Mouse (Mus musculus) naive thymus-derived CD4-positive, alpha-beta T cell, adult 2 months (primary cell): Measurements from ENCODE around the gene Dlgap3.

Experiments used
- DNase-seq: peaks from one replicate; pipeline ENCODE4 v3.0.0-alpha.2; 2011; ENCODE audit warnings: low read depth

The Dlgap3 gene

DNA sequence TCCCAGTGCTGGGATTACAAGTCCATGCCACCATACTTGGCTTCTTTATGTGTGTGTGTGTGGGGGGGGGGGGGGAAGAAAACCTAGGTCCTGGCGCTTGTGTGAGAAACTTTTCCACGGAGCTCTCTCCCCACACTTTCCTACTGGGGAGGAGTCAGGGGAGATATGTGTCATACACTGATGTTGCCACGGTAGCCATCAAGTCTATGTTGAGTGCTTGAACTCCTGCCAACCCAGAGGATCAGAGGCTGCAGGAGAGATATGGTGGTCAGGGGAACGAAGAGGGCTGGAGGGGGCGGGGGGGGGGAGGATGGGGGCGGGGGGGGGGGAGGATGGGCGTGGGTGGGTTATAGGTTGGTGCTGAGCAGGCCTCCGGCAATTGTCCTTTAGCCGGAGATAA lies 46.8 kb downstream of the Dlgap3 start:
- DNase-seq = no peak

DNA sequence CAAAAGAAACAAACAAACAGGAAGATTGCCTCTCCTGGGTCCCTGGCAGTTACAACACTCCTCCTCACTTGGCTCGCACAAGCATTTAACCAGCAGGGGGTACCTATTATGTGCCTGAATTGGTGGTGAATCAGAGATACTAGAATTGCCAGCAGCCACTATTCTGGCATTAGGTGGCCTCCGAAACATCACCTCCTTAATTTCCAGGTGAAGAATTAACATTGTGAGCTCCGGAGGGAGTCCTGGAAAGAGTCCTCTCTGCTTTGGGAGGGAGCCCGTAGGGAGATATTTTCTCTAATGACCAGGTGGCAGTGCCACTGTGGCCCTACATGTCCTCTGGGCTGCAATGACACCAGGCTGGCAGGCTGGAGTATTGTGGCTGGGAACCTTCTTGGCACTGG lies 47.2 kb downstream of the Dlgap3 start:
- no peak for DNase-seq

GRCm38 (mm10) chr4:127217048-127217447 lies 48.0 kb downstream of the Dlgap3 start:
- DNase-seq = no peak

DNA sequence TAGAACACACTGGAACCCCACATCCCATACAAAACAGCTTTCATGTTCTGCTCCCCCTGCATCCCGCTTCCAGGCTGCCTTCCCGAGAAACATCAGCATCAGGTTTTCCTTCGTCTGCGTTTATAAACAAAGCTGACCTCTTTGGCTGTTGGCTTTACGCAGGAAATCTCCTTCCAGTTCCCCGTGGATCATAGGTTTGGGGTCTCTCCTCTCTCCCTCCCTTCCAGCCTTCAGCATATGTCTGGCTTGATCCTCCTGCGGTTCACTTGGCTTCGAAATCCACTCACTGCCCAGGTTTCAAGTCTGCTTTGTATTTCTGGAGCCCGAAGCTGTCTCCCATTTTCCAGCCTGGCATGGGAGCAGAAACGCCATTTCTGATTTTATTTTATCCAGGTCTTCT lies 54.3 kb downstream of the Dlgap3 start:
- DNase-seq = no peak

- DNase-seq = no peak
Measured at GRCm38 (mm10) chr4:127223755-127224154, 54.8 kb downstream of the Dlgap3 start.

GRCm38 (mm10) chr4:127224444-127225100 lies 55.6 kb downstream of the Dlgap3 start:
- no peak for DNase-seq

- no peak for DNase-seq
Measured at GRCm38 (mm10) chr4:127226067-127226466, 57.1 kb downstream of the Dlgap3 start.

- DNase-seq = no peak
Measured at GRCm38 (mm10) chr4:127227051-127227673, 58.2 kb downstream of the Dlgap3 start.

DNA sequence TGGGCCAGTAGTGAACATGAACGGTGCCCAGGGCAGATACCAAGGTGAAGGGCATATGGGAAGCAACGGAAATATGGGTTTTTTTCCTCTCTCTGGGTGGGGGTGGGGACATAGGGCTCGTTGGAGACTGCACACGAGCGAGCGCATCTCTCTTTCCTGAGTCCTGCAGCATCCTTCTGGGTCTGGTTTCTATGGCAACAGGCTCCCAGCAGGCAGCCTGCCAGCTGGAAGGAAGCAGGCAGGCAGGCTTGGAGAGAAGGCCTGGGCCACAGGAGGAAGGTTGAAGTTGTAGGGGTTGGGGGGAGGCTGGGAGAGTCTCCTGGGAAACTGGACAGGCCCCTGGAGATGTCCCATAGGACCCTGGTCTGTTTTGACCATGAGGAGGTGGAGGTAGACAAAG lies 63.0 kb downstream of the Dlgap3 start:
- DNase-seq = no peak

GRCm38 (mm10) chr4:127232551-127232950 lies 63.5 kb downstream of the Dlgap3 start:
- no peak for DNase-seq

- no peak for DNase-seq
Measured at GRCm38 (mm10) chr4:127233416-127234125, 64.6 kb downstream of the Dlgap3 start.

GRCm38 (mm10) chr4:127235742-127236487 lies 66.9 kb downstream of the Dlgap3 start:
- peak; percentile 92 for DNase-seq

GRCm38 (mm10) chr4:127236631-127237030 lies 67.6 kb downstream of the Dlgap3 start:
- DNase-seq = no peak

DNA sequence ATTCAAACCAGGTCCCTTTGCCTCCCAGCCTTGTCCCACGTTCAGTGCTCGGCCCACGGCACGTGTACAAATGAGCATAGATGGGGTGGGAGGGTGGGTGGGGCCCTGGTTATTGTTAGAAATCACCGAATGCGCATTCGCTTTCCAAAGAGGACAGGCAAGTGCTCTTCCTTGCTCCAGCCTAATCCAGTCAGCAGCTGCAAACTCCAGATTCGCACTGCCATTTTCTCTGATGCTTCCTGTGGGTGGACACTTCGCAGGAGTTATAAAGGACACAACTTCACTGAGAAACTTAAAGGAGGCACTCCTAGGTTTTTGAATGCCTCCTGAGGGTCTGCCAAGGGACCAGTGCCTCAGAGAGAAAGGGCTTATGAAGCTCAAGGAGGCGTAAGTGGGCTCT lies 68.3 kb downstream of the Dlgap3 start:
- no peak for DNase-seq

DNA sequence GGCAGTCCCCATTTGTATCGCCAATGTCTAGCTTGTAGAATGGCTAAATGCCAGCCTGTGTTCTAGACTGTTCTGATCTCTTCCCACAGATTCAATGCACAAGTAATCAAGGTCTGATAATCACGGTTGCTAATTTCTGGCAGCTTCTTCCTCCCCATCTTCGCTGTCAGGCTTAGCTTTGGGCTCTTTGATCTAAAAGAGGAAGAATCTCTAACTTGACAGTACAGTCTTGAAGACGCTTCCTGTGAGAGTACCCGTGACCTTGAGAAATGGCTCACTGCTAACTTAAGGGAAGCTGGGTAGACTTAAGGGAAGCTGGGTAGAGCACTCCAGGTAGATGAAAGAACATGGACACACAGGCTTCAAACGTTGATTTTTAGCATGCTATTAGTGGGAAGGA lies 73.7 kb downstream of the Dlgap3 start:
- peak; percentile 68 for DNase-seq

- peak; percentile 99 for DNase-seq
Measured at GRCm38 (mm10) chr4:127243552-127243951, 74.5 kb downstream of the Dlgap3 start, which contains the start of gene Smim12. Gene Smim12, plus strand, starts transcription at chr4:127243784.

GRCm38 (mm10) chr4:127243953-127244352 lies 74.9 kb downstream of the Dlgap3 start:
- DNase-seq = no peak

- peak; percentile 96 for DNase-seq
Measured at GRCm38 (mm10) chr4:127249701-127250349, 80.8 kb downstream of the Dlgap3 start.

GRCm38 (mm10) chr4:127251963-127252585 lies 83.1 kb downstream of the Dlgap3 start:
- DNase-seq = no peak

DNA sequence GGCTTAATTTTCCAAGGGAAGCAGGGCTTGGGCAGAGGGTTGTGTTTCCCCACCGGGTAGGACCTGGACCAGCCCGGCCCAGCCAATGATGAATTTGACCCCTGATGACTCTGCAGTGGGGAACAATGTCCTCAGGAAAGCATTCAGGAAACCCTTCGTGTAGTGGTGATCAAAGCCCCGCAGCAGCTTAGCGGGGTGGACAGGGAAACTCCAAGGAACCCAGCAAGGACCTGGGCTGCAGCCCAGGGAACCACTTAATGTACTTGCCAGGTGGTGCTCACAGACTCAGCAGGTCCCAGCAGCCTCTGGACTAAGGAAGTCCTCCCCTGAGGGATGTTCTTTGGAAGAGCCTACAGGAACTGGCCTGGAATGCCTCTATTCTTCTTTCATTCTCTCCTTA lies 87.7 kb downstream of the Dlgap3 start:
- no peak for DNase-seq

DNA sequence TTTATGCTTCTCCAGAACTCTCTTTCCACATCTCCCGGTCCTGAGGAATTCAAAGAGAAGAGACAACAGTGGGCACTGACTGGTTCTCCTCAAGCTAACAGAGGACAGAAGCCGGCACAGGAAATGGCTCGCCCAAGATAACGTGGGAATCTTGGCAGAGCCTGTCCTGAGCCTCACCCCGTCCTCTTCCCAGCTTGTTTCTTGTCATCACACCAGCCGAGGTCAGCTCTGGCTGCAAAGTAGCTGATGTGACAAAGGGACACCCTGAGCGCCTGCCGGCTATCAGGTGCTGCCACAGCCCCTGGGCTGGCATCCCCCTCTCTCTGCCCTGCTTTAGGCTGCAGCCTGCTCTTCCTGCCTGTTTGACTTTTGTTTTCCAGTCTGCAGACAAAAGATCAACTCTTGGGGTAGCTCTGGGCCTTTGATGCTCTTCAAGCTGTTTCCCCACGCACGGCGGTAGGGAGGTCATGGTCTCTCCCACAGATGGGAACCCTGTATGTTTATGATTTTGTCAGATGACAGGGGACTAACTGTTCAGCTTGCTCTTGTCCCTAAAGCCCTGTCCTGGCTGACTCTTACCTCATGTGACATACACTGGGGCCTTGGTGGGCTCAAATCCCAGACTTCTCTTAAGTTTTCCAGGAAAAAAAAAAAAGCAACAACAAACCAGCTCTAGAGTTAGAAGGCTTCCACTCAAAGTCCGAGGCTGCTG lies 89.3 kb downstream of the Dlgap3 start:
- DNase-seq = no peak
